ENCODE assay signal across 7 mouse cellular contexts in genomic region chr1:45502241-45502741, GRCm38 (mm10). TPM values are rescaled to one million over a fixed set of nuclear protein-coding genes. Genes with fewer than 3 reads are reported as not detected.
A peak's percentile ranks its signal among the peaks of the same experiment; 100 is the strongest.
DNase-seq lines count a peak whose midpoint lies in the region; ATAC-seq lines count a peak whose summit lies in the region.

No protein-coding gene starts in this region.

- H3K36me3 ChIP-seq in midbrain, embryonic 11.5 days (ENCODE audit: control insufficient read depth, insufficient read depth, low read length), result no peaks in the 10 kb centered on the region

- no peaks in the 10 kb centered on the region for H3K27me3 ChIP-seq in midbrain, embryonic 11.5 days (ENCODE audit: control insufficient read depth, insufficient read depth, low read length)

- H3K9ac ChIP-seq in midbrain, embryonic 11.5 days (ENCODE audit: low read length), result peak overlapping the region; percentile 70

- WGBS in midbrain, embryonic 11.5 days, result 8% methylated on average over 11 of the region's 11 CpGs

- ATAC-seq in midbrain, embryonic 11.5 days (ENCODE audit: low FRiP score), result peak; percentile 77

- H3K9me3 ChIP-seq in midbrain, embryonic 11.5 days (ENCODE audit: control insufficient read depth, low read length), result no peaks in the 10 kb centered on the region

- DNase-seq in ES-CJ7 (ENCODE audit: low read depth, low spot score), result peak; percentile 41
- DNase-seq in adrenal gland, postnatal 36 days, result peak; percentile 3 to 11
- DNase-seq in heart, adult 9 months (ENCODE audit: low spot score in 2 of 2), result peak; percentile 7 to 36
- peak; percentile 16 to 40 for DNase-seq in kidney, postnatal 36 days
- peak; percentile 94 for DNase-seq in midbrain, embryonic 11.5 days (ENCODE audit: low spot score, missing footprints)
- DNase-seq in yolk sac, embryonic 10.5 days (ENCODE audit: low spot score), result peak; percentile 36
- no peak for DNase-seq in layer of hippocampus, postnatal 25 days (ENCODE audit: extremely low spot score in 1 of 2, low spot score in 1 of 2)

- peak overlapping the region; percentile 48; the same call in 1 of the 2 replicates for H3K27ac ChIP-seq in midbrain, embryonic 11.5 days (ENCODE audit: low read depth, low read length)

- H3K4me3 ChIP-seq in midbrain, embryonic 11.5 days (ENCODE audit: low read depth, low read length), result peak overlapping the region; percentile 36

- peak overlapping the region; percentile 44 for H3K4me2 ChIP-seq in midbrain, embryonic 11.5 days

- no peaks in the 10 kb centered on the region for H3K4me1 ChIP-seq in midbrain, embryonic 11.5 days (ENCODE audit: control insufficient read depth, insufficient read depth, low read length)

RNA-seq across cellular contexts. Expression of gene Col5a2, which starts 0.8 kb away (rescaled TPM):
- total RNA-seq in adrenal gland, postnatal 36 days (2021), result 10 to 100 TPM; 11.4 to 23.9 TPM
- 25.2 and 25.5 TPM in 2 replicates for polyA plus RNA-seq in midbrain, embryonic 11.5 days (2014; fragmentation: Nextera tagmentation; extraction: Ambion mirVana)
- total RNA-seq in layer of hippocampus, postnatal 25 days (2021), result 1 to 10 TPM; 6.3 to 8.5 TPM

Comparison
In these comparisons a context has a peak if more than half of its experiments do, and no peak if none do; other contexts are left out.
1. DNase-seq: peak in ES-CJ7 (single experiment), adrenal gland, postnatal 36 days (2 of 2), heart, adult 9 months (2 of 2), kidney, postnatal 36 days (2 of 2), midbrain, embryonic 11.5 days (single experiment) and yolk sac, embryonic 10.5 days (single experiment); none in layer of hippocampus, postnatal 25 days (0 of 2).